Mouse (Mus musculus) midbrain, embryonic 12.5 days (tissue): ENCODE results near the gene Hypk. TPM values are rescaled to one million over a fixed set of nuclear protein-coding genes. Genes with fewer than 3 reads are reported as not detected.
"Not testable (repeated sequence)": the region's sequence is repeated elsewhere in the genome, so short reads cannot be mapped to it uniquely, and the experiment has no call there.

ENCODE experiments used
- ATAC-seq: fragments of 200-750 bp; cut with Nextera tagmentation; 2 replicates; pipeline ENCODE4 v1.8.0; 2017; ENCODE audit warnings: low read depth, moderate TSS enrichment, moderate library complexity; ENCODE audit not compliant: low FRiP score
- H3K27ac ChIP-seq: fragments of 300-500 bp; sonication (generic); replicated peaks from 2 replicates; pipeline ENCODE4 v1.5.1; 2016; ENCODE audit warnings: mild to moderate bottlenecking
- H3K27me3 ChIP-seq: fragments of 300-500 bp; sonication (generic); 2 replicates; pipeline ENCODE4 v1.6.1; 2016; ENCODE audit warnings: mild to moderate bottlenecking
- H3K36me3 ChIP-seq: fragments of 300-500 bp; sonication (generic); 2 replicates; pipeline ENCODE4 v1.6.1; 2016
- H3K4me1 ChIP-seq: fragments of 300-500 bp; sonication (generic); 2 replicates; pipeline ENCODE4 v1.6.1; 2016
- H3K4me2 ChIP-seq: fragments of 300-500 bp; sonication (generic); replicated peaks from 2 replicates; pipeline ENCODE4 v1.6.1; 2016; ENCODE audit warnings: mild to moderate bottlenecking, moderate library complexity
- H3K4me3 ChIP-seq: fragments of 300-500 bp; sonication (generic); 2 replicates; pipeline ENCODE4 v1.5.1; 2016; ENCODE audit warnings: mild to moderate bottlenecking
- H3K9ac ChIP-seq: fragments of 300-500 bp; sonication (generic); replicated peaks from 2 replicates; pipeline ENCODE4 v1.6.1; 2016; ENCODE audit warnings: mild to moderate bottlenecking, moderate library complexity
- H3K9me3 ChIP-seq: fragments of 300-500 bp; sonication (generic); 2 replicates; pipeline ENCODE4 v1.6.1; 2016; ENCODE audit warnings: mild to moderate bottlenecking
- WGBS: fragments of 180-500 bp; shearing (Covaris S2); methylation state at CpG from one replicate; pipeline ENCODE4 v1.1.7; 2016; 5-methylcytosine and 5-hydroxymethylcytosine counted together
- polyA plus RNA-seq: library from polyadenylated mRNA; unstranded; fragments of >200 nt; fragmentation: Nextera tagmentation; extraction: Ambion mirVana; gene quantifications from 2 replicates; pipeline ENCODE4 v1.2.1, GENCODE M21; 2016

Gene Hypk
- polyA plus RNA-seq, 1 experiment from 2014 or later = 108 TPM

DNA sequence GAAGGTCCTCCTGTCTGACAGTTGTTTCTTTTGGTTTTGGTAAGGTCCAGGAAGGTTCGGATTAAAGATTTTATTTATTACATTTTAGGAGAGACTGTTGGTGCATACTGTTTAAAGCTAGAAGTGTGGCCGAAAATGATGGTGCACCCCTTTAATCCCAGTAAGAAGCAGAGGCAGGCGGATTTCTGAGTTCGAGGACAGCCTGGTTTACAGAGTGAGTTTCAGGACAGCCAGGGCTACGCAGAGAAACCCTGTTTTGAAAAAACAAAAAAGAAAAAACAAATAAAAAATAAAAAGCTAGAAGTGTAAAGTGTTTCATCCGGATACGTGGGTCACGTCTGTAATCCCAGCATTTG is 21.1 kb downstream of the Hypk start:
- no peaks in the 10 kb centered on the region for H3K27me3 ChIP-seq
- 38% methylated on average over 8 of the region's 8 CpGs for WGBS
- H3K36me3 ChIP-seq = no peaks in the 10 kb centered on the region
- H3K4me1 ChIP-seq = peaks cover 3% of the 10 kb centered on the region
- H3K9me3 ChIP-seq = no peaks in the 10 kb centered on the region
- H3K4me2 ChIP-seq = peak overlapping the region; percentile 78
- H3K27ac ChIP-seq = peak overlapping the region; percentile 71
- peak overlapping the region; percentile 64 for H3K4me3 ChIP-seq
- H3K9ac ChIP-seq = peak overlapping the region; percentile 63
- no peak for ATAC-seq

DNA sequence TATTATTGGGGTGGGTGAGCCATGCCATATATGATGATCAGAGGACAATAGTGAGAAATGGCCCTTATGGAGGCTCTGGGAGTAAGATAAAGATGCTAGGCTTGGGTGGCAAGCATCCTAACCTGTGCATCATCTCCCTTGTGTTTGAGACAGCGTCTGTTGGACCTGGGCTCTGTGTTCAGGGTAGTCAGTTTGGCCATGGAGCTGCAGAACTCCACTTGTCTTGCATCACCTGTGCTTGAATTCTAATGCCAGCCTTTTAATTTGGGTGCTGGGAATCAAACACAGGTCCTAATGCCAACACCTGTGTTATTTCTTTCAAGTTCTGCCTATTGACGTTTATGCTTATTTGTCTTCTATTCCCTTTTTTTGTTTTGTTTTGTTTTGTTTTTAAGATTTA is 22.2 kb downstream of the Hypk start:
- WGBS = 95% methylated on average over 2 of the region's 2 CpGs
- not testable (repeated sequence) for H3K4me2 ChIP-seq, ATAC-seq, H3K9me3 ChIP-seq, H3K9ac ChIP-seq, H3K27ac ChIP-seq, H3K4me3 ChIP-seq, H3K36me3 ChIP-seq, H3K27me3 ChIP-seq, H3K4me1 ChIP-seq

DNA sequence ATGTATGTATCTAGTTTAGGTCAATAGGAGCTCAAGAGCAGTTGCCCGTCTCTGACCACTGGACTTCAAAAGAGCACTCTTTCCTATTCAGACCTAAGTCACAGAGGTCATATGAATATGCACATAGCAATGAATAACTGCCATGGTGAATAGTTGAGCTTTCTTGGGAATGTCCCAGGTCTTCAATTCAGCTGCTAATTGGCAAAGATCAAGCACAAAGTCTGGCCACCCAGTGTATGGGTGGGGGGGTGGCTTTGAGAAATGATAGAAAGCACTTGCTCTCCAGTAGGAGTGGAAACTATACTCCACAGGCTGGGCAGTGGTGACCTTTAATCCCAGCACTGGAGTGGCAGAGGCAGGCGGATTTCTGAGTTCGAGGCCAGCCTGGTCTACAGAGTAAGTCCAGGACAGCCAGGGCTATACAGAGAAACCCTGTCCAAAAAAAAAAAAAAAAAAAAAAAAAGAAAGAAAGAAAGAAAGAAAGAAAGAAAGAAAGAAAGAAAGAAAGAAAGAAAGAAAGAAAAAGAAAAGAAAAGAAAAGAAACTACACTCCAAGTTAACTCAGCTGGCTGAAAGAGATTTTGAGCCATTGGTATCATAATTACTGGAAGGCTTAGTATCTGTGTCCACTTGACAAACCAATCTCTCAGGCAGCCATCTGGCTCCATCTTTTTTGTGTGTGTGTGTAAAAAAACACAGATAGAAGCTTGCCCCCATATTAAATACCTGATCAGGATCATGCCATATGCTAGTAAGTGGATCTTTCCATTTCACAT is 24.6 kb downstream of the Hypk start:
- 76% methylated on average over 3 of the region's 3 CpGs for WGBS
- no peak overlapping the region for H3K4me2 ChIP-seq

DNA sequence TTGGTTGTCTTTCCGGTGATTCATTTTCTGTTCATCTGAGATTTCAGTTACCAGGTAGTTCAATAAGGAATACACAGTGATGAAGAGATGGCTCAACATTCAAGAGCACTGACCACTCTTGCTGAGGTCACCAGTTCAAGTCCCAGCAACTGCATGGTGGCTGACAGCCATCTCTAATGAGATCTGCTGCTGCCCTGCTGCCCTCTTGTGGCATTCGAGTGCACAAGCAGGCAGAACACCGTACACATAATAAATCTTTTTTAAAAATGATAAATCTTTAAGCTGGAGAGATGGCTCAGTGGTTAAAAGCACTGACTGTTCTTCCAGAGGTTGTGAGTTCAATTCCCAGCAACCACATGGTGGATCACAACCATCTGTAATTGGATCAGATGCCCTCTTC is 27.4 kb downstream of the Hypk start:
- Histone ChIP-seq H3K27me3 (0 out of 2 replicates have a peak, but pooled peaks cover 4% of the 10 kb centered on the region), H3K9ac (no peak overlapping the region), H3K36me3 (no peaks in the 10 kb centered on the region), H3K9me3 (no peaks in the 10 kb centered on the region), H3K4me2 (no peak overlapping the region), H3K4me1 (no peaks in the 10 kb centered on the region), H3K4me3 (no peak overlapping the region), H3K27ac (no peak overlapping the region)
- ATAC-seq = no peak
- WGBS = 55% methylated on average over 3 of the region's 3 CpGs

More for the DNA sequence above, 24.6 kb downstream of the Hypk start:
- Histone ChIP-seq H3K36me3 (no peaks in the 10 kb centered on the region), H3K9ac (no peak overlapping the region), H3K27me3 (no peaks in the 10 kb centered on the region), H3K9me3 (no peaks in the 10 kb centered on the region), H3K27ac (no peak overlapping the region), H3K4me1 (peaks cover 3% of the 10 kb centered on the region), H3K4me3 (no peak overlapping the region)
- ATAC-seq = no peak

DNA sequence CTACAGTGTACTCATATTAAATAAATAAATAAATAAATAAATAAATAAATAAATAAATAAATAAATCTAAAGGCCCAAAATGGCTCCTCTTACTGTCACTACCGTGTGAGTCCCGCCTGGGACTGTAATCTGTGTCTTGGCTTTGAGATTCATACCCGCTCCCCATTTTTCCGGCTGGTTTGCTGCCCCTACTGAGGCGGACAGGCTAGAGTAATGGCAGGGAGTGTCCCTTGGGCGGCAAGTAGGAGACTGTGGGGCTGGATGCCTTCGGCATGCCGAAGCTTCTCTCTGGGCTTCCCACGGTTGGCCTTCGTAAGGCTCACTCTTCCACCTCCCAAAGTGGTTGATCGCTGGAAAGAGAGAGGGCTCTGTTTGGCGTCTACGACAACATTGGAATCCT is 27.8 kb downstream of the Hypk start:
- H3K9ac ChIP-seq, ATAC-seq, H3K4me1 ChIP-seq, H3K36me3 ChIP-seq, H3K27ac ChIP-seq, H3K4me3 ChIP-seq, H3K4me2 ChIP-seq, H3K9me3 ChIP-seq, H3K27me3 ChIP-seq: not testable (repeated sequence)
- WGBS = 85% methylated on average over 13 of the region's 13 CpGs

DNA sequence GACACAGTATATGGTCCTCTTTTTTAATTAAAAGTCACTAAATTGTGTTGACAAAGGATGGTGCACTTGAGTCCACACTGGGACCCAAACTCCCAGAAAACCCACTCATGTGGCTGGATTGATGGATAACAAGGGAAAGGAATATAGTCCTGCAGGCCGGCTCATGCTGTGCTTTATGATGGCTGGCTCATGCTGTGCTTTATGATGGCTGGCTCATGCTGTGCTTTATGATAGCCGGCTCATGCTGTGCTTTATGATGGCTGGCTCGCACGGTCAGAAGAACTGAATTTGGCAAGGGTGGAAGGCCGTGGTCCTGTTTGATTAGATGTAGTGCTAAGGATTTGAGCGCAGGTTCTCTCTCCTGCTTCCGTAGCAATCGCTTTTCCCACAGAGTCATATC is 30.5 kb downstream of the Hypk start:
- no peaks in the 10 kb centered on the region for H3K4me1 ChIP-seq
- WGBS = 44% methylated on average over 8 of the region's 8 CpGs
- ATAC-seq = no peak
- H3K27me3 ChIP-seq = 0 out of 2 replicates have a peak, but pooled peaks cover 4% of the 10 kb centered on the region
- no peaks in the 10 kb centered on the region for H3K9me3 ChIP-seq
- H3K36me3 ChIP-seq = no peaks in the 10 kb centered on the region
- H3K9ac ChIP-seq = no peak overlapping the region
- no peak overlapping the region for H3K27ac ChIP-seq
- no peak overlapping the region for H3K4me3 ChIP-seq
- H3K4me2 ChIP-seq = no peak overlapping the region

DNA sequence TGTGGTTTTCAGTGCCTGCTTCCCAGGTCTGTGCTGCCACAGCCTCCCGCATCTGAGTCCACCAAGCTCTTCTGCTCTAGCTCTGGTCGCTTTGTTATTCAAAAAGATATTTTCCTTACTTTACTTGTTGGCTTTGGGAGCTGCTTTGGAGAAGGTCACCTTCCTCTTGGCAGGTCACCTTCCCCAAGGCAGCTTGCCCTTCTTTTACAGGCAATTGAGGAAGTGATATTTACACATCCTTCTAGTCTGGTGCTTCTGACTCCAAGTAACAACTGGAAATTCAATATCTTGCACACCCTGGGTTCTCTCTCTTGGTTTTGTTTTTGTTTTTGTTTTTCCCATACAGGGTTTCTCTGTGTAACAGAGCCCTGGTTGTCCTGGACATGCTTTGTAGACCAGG is 31.3 kb downstream of the Hypk start:
- H3K9ac ChIP-seq = not testable (repeated sequence)

DNA sequence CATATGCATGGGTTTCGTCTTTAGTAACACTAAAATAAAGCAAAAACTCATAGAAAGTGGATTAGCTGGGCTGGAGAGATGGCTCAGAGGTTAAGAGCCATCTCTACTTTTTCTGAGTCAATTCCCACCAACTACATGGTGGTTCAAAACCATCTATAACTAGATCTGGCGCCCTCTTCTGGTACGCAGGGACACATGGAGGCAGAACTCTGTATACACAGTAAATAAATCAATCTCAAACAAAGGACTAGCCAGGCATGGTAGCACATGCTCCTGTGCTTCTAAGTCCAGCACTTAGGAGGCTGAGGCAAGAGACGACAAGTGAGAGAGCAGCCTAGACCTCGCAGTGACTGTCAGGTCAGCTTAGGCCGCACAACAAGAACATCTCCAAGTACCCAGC is 48.5 kb downstream of the Hypk start:
- not testable (repeated sequence) for ATAC-seq
- H3K36me3 ChIP-seq = peaks cover 10% of the 10 kb centered on the region; the same call in 1 of the 2 replicates
- 85% methylated on average over 2 of the region's 6 CpGs for WGBS

More for the DNA sequence above, 31.3 kb downstream of the Hypk start:
- not testable (repeated sequence) for H3K4me1 ChIP-seq, H3K4me2 ChIP-seq, H3K4me3 ChIP-seq, H3K36me3 ChIP-seq, H3K27ac ChIP-seq, H3K27me3 ChIP-seq, ATAC-seq, H3K9me3 ChIP-seq
- 79% methylated on average over 2 of the region's 2 CpGs for WGBS

DNA sequence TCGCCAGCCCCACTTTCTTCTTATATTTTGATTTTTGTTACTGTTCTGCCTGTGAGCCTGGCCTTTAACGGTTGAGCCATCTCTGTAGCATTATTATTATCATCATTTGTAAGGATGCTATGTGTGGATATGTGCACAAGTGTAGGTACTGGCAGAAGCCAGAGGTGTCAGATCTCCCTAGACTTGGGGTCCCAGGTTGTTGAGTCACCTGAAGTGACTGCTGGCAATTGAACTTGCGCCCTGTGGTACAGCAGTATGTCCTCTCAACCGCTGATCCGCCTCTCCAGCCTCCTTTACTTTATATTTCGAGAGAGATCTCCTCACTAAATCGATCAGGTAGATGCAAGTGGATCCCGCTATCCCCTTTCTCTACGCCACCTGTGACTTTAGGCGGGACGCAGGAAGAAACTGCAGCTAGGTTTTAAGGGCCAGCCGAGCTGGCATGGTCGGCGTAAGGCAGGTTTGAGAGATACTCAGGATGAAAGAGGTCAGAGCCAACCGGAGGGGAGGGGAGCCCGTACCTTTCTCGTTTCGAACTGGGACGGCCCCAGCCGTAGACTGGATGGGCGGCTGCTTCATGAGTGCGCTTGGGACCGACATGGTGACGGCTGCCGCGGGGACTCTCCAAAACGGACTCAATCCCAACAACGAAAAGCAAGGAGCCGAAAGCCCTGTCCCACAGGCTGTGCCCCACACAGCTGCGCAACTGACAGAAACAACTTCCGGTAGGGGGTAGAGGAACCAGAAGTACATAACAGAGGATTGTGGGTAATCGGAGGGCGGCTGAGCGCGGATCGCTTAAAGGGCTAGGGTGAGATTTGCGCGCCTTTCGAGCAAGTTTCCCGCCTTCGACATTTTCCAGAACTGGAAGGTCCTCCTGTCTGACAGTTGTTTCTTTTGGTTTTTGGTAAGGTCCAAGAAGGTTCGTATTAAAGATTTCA is 53.1 kb downstream of the Hypk start, which contains the start of the genes Mfap1a and Wdr76:
TSS of gene Mfap1a (minus strand) at position 724 of the 941 bp plus-strand sequence.
TSS of gene Wdr76 (plus strand) at position 782 of the 941 bp plus-strand sequence.
- peak within 1 kb of the TSS; percentile 60 for H3K4me3 ChIP-seq
- ATAC-seq = peak; percentile 92
- 5% methylated on average over 42 of the region's 42 CpGs for WGBS
- peak within 1 kb of the TSS; percentile 66 for H3K9ac ChIP-seq
- not testable (repeated sequence) for H3K9me3 ChIP-seq, H3K27me3 ChIP-seq
- H3K36me3 ChIP-seq = peaks cover 14% of the 10 kb centered on the region
- H3K27ac ChIP-seq = peak within 1 kb of the TSS; percentile 58
- peak within 1 kb of the TSS; percentile 74 for H3K4me2 ChIP-seq
- peaks cover 19% of the 10 kb centered on the region for H3K4me1 ChIP-seq

More for the DNA sequence above, 48.5 kb downstream of the Hypk start:
- H3K9me3 ChIP-seq, H3K4me2 ChIP-seq, H3K4me3 ChIP-seq, H3K27me3 ChIP-seq, H3K9ac ChIP-seq, H3K27ac ChIP-seq, H3K4me1 ChIP-seq: not testable (repeated sequence)

DNA sequence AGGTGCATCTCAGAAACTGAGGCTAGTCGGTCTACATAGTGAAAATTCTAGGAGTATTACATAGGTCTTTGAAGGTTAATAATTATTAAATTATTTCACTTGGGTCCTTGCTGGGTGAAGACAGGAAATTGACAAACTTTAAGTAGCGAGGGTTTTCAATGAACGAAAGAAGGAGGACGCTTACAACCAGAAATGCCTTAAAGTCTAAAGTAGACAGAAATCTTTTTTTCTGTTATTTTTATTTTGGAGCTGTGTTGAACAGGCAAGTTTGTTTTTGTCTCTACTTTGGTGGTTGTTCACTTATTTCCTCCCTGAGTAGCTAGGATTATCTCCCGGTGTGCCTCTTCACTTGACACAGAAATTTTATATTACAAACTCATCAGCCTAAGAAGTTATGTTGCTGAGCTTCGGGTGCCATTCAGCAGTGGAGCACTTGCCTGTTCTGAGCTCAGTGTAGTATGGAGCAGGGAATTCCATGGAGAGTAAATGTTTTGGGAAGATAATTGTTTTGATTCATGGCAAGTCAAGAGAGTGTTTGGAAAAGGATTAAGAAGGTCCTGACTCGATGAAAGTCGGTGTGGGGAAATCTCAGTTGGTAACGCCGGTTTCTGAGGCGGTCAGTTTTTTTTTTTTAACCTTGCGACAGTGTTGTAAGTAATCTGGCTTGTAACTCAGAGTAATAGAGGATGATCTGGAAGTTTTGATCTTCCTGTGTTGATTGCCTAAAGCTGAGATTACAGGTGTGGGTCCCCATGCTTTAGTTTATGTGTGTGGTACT is 54.3 kb downstream of the Hypk start:
- WGBS = 17% methylated on average over 12 of the region's 12 CpGs
- H3K9me3 ChIP-seq = no peaks in the 10 kb centered on the region
- H3K36me3 ChIP-seq = peaks cover 22% of the 10 kb centered on the region
- no peak for ATAC-seq
- peak overlapping the region; percentile 74 for H3K4me2 ChIP-seq
- peaks cover 19% of the 10 kb centered on the region for H3K4me1 ChIP-seq
- H3K4me3 ChIP-seq = peak overlapping the region; percentile 60
- peak overlapping the region; percentile 66 for H3K9ac ChIP-seq
- no peaks in the 10 kb centered on the region for H3K27me3 ChIP-seq
- H3K27ac ChIP-seq = no peak overlapping the region

DNA sequence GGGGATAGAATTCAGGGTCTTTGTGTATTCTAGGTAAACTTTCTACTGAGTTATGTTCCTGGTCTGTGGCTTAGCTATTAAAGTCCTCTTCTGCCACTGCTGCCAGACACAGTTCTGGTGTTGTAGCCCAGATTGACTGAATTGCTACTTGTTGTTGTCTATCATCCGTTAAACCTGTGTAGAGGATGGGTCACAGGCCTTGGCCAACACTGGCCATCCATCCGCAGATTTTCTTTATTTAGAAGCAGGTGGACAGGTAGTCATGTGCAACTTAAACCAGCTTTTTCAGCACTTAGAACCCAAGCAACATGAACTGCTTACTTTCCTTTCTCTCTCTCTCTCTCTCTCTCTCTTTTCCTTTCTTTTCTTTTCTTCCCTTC is 54.9 kb downstream of the Hypk start:
- Histone ChIP-seq H3K36me3 (peaks cover 22% of the 10 kb centered on the region), H3K4me1 (peaks cover 19% of the 10 kb centered on the region), H3K4me2 (peak overlapping the region; percentile 74), H3K9ac (peak overlapping the region; percentile 66; the same call in 1 of the 2 replicates), H3K9me3 (no peaks in the 10 kb centered on the region), H3K27me3 (no peaks in the 10 kb centered on the region), H3K4me3 (peak overlapping the region; percentile 60), H3K27ac (no peak overlapping the region)
- ATAC-seq = no peak
- 89% methylated on average over 2 of the region's 2 CpGs for WGBS
